Mouse (Mus musculus) regulatory T cell (primary cell): Measurements from ENCODE around the gene Ipcef1.

Experiments used
- in situ Hi-C: fragments of 300-600 bp; cut with MboI, MseI; formaldehyde crosslinking; loops from one replicate; pipeline ENCODE4 v1.15.1; 2025; ENCODE audit warnings: high pct_unique_total_duplicates

Ipcef1 gene

DNA sequence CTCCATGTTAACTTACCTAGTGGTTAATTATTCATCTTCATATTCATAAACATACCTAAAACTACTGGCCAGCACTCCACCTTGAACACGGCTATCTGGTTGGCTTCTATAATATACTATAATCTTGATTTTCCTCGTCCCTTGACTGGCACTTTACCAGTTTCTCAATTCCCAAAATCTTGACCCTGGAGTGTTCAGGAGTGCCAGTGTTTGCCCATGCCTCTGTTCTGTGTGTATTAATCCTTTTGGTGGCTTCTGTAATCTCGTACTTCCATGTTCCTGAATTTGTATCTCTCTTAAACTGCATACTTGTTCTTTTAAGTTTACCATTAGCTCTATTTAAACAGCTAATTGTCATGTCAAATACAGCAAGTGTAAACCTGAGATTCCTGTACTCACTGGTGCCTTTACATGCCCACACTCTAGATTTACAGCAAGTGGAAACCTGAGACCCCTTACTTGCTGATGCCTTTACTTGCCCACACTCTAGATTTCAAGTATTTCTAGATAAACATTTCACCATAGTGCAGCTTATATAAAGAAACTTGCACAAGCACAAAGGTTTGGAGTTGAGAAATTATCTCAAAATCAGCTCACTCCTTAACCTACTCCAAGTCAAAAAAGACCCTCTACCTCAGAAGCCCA, 155.5 kb downstream of the Ipcef1 start:
- in situ Hi-C loops, result no loop called here

DNA sequence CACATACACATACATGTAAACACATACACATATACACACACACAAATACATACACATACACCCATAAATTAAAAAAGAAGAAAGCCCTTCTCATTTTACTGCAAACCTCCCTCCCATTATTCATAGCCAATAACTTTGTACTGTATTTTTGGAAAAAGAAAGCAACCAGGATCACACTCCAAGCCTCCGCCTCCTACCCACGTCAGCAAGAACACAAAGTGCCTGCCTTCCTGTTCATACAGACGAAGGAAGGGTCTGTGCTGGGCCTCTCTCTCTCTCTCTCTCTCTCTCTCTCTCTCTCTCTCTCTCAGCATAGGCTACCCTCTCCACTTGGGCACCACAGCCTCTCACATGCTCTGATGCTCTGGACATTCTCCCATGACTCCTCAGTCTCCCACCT, 156.5 kb downstream of the Ipcef1 start:
- in situ Hi-C loops, result no loop called here

DNA sequence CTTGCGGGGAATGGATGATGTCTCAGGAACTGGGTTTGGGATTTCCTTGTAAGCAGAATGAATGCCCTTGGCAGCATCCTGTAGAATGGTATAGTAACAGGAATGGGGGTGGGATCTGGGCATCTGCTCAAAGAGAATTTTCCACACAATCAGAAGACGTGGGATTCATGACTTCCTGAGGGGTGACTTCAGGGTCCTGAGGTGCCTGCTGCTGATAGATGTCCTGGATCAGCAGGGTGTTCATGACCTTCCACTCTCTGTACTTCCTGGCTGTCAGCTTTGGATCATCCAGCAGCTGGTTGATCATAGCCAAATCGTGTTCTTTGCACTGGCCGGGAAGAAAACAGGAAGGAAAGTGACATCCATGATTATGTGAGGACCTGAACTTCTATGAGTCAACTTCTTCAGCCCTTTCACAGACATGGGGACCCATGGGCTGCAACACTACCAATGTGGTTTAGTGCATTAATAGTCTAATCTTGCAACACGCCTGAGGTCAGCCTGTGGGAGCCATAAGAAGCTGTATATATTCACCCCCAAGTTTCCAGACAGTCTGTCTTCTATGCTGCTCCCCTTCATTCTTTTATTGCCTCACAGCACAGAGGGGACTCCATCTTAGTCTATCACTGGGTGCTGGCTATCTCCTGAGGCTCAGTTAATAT, 161.8 kb downstream of the Ipcef1 start:
- in situ Hi-C loops, result no loop called here

DNA sequence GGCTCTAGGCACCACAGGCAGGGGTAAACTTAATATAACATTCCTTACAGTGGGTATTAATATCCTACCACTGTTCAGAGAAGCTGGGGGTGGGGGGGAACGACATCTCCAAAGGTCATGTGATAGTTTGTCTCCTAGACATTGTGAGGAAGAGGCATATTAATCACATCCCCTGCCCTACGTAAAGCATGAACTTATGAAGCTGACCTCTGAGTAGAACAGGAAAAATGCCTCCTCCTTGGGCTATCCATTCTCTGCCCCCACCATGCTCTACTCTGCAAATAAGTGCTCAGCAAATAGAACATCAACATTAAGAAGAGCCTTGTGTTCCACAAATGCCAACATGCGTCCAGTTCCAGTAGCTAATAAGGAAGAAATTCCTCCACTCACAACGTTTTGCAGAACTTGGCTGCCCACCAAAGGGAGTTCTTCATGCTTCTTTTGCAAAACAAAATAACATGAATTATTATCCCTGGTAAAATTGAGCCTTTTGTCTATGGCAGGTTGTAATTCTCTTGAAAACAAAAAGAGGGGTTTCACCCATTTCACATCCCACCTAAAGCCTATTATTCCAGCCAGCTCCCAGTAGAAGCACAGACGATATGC, 162.5 kb downstream of the Ipcef1 start:
- in situ Hi-C loops, result loop anchor here (5.0 kb wide), 1 partner anchor 128 kb away; no protein-coding TSS in a partner anchor

DNA sequence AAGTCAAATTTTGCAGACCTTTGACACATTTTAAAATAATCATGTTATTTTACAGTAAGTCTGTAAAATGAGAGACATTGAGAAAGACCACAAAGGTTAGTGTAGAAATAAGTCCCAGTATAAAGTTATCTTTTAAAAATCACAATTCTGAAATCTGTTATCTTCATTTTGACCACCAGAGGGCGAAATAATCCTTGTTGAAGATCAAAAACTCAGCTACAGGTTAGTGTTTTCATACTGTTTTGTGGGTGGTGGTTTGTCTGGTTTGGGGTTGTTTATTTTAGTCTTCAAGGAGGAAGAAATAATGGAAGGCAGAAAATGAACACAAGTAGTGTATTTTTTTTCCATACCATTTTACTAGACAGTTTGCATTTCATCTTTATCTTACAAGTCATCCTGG, 166.8 kb downstream of the Ipcef1 start:
- in situ Hi-C loops, result loop anchor here (5.0 kb wide), 1 partner anchor 132 kb away; no protein-coding TSS in a partner anchor

DNA sequence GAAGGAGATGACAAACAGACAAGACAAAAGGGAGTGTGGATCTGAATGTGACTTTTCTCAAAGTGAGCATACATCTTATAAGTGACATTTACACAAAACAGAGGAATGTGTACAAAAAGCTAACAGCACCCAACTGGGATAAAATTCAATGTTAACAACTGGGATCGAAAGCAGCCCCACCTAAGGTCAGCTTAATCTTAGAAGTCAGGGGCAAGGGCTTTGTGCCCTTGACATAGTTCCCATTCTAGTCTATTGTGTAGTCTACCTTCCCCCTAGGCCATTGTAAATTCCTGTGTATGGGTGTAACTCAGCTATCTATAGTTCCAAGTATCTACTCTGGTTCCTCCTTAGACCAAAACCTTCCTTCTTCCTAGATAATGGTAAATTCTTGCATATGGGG, 170.2 kb downstream of the Ipcef1 start:
- in situ Hi-C loops, result loop anchor here (5.0 kb wide), 1 partner anchor 185 kb away; no protein-coding TSS in a partner anchor

DNA sequence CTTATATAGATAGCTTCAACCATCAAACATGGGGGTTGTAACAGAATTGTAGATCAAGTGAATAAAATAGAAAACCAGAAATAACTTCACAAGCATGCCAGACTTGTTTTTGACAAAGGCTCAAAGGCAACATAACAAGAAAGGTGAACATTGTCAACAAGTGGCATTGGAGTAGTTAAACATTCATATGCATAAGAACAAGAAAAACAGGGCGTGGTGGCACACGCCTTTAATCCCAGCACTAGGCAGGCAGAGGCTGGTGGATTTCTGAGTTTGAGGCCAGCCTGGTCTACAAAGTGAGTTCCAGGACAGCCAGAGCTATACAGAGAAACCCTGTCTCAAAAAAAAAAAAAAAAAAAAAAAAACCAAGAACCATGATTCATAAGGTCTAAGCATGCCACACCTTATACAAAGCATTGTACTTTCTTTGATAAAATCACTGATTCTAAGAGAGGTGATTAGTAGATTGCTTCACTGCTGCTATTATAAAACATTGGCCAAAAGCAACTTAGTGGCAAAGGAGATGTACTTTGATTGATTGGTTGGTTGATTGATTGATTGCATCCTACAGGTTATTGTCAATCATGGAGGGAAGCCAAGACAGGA, 173.9 kb downstream of the Ipcef1 start:
- in situ Hi-C loops, result no loop called here

DNA sequence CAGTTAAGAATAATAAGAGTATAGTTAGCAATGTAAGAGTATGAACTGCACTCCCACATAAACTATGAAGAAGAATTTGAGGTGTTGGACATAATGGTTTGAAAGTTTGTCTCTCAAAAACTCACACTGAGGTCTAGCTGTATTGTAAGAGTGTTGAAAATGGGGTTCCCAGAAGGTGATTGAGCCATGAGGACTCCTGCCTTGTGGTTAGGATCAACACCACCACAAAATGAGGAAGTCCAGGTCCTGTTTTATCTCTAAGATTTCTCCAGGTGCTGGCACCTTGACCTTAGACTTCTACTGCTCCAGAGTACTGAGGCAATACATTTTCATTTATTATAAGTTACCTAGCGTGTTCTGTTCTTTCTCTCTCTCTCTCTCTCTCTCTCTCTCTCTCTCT, 178.4 kb downstream of the Ipcef1 start:
- in situ Hi-C loops, result loop anchor here (5.0 kb wide), 1 partner anchor 82 kb away; no protein-coding TSS in a partner anchor

DNA sequence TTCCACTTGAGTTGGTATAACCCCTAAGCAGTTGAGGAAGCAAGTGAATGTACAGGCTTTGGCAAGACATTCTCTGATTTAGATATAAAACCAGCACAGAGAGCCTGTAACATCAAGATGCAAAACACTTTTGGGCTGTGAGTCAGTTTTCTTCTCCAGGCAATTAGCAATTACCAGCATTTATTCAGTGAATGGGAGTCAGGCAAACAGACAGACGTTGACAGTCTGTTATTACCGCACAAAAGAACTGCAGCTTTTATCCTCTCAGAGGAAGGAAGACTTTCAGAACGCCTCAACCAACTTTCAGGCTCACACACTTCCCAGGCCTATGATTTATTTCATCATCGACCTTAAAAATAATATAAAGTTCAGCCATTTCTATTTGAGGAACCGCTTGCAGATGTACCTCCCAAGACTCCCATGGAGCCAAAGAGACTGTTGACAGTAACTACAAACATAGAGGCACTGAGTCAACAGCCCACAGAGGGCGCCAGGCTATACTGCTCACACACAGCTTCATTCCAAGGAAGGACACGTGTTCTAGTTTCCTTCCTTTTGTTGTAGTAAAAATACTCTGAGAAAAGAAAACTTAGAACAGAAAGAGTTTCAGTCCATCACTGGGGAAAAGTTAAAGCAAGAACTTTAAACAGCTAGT, 180.7 kb downstream of the Ipcef1 start:
- in situ Hi-C loops, result loop anchor here (5.0 kb wide), 1 partner anchor 79 kb away; no protein-coding TSS in a partner anchor

DNA sequence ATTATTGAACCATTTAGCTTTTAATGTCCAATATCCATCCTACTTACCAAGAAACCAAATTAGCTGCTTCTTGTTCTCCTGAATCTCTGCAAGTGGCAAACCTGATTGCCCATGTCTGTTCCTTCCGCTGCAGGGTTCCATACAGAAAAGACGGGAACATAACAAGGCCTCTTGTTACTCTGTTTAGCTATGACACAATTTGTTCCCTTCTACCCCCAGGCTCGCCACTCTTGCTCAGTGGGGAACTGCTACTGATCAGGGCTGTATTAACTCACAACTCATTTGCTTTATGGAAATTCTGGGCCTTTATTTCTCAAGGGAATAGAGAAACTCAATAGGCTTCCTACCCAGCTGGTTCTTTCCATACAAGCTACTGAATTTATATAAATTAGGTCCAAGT, 196.5 kb downstream of the Ipcef1 start:
- in situ Hi-C loops, result loop anchor here (5.0 kb wide), 1 partner anchor 1089 kb away; no protein-coding TSS in a partner anchor

DNA sequence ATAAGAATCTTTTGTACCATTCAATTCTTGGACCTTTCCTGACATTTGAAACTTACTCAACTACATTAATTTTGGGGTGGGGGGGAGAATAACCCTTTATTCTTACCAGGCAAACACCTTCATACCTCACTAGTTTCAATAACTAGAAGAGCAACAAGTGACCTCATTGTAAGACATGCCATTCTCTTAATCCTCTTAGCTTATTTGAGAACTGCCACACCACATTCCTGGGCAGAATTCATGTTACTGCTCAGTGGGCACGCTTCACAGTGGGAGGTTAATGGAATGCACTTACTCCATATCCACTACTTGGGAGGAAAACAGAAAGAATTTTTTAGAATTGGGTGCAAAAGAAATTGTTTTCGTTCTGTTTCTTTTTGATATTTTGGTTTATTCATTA, 203.4 kb downstream of the Ipcef1 start:
- in situ Hi-C loops, result loop anchor here (10.0 kb wide), 1 partner anchor 384 kb away; no protein-coding TSS in a partner anchor

DNA sequence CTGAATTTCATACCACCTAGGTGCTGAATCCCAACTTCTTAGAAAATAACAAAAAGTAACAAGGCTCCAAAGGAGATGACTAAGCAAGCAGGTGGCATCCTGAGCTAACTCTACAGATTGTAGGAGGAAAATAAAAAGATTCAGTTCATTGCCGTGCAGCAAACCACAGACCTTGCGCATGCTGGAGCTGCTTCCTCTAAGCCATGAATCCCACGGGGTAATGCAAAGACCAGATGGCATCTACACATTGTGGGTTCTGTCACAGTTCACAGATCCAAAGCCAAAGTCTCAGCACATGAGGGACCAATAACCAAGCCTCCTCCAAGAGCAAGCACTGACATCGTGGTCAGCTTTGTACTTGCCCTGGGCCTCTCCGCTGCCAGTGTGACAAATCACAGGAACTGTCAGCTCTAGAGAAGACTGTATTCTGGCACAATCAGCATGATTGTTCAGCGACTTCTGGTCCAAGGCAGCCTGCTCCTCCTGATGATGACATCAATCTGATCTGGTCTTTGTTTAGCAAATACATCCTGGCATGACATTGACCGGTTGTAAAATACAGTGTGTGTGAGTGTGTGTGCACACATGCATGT, 204.0 kb downstream of the Ipcef1 start:
- in situ Hi-C loops, result loop anchor here (10.0 kb wide), 1 partner anchor 383 kb away; no protein-coding TSS in a partner anchor

DNA sequence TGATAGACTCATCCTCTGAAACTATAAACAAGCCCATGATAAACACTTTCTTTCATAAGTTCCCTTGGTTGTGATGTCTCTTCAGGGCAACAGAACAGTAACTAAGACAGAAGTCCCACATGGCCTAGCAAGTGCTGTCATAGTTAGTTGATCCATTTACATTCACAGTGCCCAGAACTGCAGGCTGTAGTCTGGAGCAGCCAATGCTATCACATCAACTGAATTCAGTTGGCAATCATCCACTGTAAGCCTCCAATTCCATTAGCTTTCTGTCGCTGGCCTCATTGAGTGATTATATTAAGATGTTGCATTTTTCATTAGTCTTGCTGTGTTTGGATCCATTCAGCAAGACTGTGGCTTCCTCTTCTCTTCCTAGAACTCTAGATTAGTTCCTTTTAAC, 206.0 kb downstream of the Ipcef1 start:
- in situ Hi-C loops, result loop anchor here (10.0 kb wide), 1 partner anchor 381 kb away; no protein-coding TSS in a partner anchor

DNA sequence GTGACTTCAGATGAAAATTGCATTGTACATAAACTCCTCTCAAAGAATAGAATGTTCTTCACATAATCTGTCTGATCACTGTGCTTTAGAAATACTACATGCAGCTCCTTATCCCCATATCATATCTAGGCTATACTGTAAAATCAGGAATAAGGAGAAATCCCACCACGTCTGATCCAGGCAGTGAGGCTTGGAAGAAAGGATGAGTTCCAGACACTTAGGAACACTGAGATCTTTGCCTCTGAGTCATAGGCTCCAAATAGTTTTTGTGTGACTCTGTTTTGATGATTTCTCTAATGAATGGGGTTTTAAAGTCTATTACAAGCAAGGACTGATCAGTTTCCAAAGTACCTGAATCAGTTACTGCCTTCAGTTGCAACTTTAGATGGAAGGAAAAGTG, 210.1 kb downstream of the Ipcef1 start:
- in situ Hi-C loops, result loop anchor here (10.0 kb wide), 1 partner anchor 377 kb away; no protein-coding TSS in a partner anchor
